Mouse (Mus musculus): ENCODE data around the gene 4930433I11Rik.
"Not testable (repeated sequence)": the region's sequence is repeated elsewhere in the genome, so short reads cannot be mapped to it uniquely, and the experiment has no call there.

4930433I11Rik gene

DNA sequence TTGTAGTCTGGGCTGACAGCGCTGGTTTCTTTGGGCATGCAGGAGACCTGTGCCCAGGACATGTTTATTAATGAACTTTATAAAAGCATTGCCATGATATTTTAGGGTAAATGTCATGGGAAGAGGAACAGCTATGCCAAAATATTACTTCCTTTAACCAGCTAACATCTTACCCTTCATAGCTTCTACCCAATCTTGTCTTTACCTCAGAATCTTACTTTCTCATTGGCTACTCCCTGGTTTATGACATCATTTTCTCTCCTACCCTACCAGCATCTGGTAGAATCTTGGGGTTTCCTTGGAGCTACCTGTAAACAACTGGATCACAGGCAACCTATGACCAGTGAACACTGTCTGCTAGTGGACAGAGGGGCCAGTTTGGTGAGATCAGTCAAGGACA lies at the start of gene 4930433I11Rik:
Gene 4930433I11Rik (plus strand): TSS at position 301 of the 400 bp plus-strand sequence.
- DNase-seq (ENCODE audit: low read depth) = no peak

DNA sequence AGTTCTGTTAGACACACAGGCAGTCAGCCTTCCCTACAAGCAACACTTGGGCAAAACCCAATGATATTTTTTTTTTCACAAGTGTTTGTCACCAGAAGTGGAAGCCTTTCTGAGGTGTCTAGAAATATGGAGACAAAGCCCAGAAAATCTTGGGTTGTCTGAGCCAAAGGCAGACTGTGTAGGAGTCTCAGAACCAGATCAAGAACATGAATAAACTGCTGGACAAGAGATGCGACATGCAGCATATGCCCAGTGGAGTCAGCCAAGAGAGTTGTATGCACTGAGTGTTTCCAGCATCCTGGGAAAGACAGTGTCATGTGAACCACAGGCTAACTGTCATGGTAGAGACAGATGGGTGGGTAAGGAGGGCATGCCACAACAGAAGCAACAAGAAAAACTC lies 48.0 kb upstream of the 4930433I11Rik start:
- no peak for DNase-seq (ENCODE audit: low read depth)

DNA sequence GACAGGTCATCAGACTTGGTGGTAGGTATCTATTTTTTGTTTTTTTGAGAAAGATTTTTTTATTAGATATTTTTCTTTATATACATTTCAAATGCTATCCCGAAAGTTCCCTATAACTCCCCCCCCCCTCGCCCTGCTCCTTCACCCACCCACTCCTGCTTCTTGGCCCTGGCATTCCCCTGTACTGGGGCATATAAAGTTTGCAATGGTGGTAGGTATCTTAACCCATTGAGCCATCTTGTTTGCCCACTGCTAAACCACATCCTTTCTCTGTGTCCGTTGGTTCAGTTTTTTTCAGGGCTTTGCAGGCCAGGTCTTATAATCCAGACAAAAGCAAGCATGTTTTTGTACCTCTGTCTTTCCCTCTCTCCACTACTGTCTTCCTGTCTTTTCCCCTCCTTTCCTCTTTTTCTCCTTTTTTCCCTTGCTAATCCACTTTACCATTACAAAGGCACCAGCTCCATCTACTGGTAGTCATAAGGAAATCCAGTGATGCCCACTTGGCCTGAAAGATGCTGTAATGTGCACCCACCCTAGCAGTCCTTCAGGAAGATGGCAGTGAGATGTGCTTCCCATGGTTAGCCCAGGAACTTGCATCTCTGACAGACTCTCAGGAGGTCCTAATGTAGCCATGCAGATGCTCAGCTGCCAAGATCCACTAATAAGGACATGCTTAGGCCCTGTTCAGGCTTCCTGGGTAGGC lies 45.0 kb upstream of the 4930433I11Rik start:
- peak; percentile 10 for DNase-seq (ENCODE audit: low read depth)

DNA sequence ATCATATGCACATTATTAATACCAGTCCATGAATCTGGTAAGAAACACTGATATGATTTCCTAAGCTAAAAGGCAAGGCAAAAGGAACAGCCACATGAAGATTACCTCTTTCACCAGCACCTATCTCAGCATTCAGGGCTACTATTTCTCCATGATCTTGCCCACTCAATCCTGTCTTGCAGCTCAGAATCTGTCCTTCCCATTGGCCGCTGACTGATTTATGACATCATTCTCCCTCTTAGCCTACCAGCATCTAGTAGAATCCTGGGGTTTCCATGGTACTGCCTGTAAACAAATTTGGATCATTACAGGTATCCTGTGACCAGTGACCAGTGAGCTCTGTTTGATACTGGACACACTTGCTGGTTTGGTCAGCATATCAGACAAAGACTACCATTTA lies 45.1 kb downstream of the 4930433I11Rik start, which contains the start of gene Gm4884:
Gene Gm4884 (plus strand): TSS at position 301 of the 400 bp plus-strand sequence.
- not testable (repeated sequence) for DNase-seq (ENCODE audit: low read depth)

DNA sequence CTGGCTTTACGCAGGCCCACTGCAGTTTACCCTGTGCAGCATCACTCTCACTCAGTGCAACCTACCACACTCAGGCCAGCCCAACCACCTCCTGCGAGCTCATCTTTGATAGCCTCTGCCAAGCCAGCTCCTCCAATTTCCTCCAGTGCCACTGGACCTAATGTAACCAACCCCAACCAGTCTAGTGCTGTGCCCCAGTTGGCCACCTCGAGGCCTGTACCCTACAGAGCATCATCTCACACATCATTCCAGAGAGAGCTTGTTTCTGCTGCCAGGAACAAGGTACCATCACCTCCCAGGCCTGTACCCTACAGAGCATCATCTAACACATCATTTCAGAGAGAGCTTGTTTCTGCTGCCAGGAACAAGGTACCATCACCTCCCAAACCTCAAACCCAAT lies 56.7 kb downstream of the 4930433I11Rik start:
- DNase-seq (ENCODE audit: low read depth) = not testable (repeated sequence)

Data from 416B (cell line).